Mouse (Mus musculus) adrenal gland, postnatal 25 days (tissue): ENCODE data around the gene Olfr1188. TPM values are rescaled to one million over a fixed set of nuclear protein-coding genes. Genes with fewer than 3 reads are reported as not detected.
"Not testable (repeated sequence)": the region's sequence is repeated elsewhere in the genome, so short reads cannot be mapped to it uniquely, and the experiment has no call there.

Source experiments
- DNase-seq: peaks from one replicate; pipeline ENCODE4 v3.0.0; 2021; ENCODE audit warnings: mixed read lengths
- long read RNA-seq: library from polyadenylated mRNA; stranded (forward); transcript quantifications from one replicate; pipeline ENCODE4 v2.0.0, GENCODE M21; 2021
- total RNA-seq: library from RNA; stranded (reverse); gene quantifications from 2 replicates; pipeline ENCODE4 v1.2.3, GENCODE M21; 2021

Gene Olfr1188
- not detected in 2 replicates for total RNA-seq
- long read RNA-seq, result 0 reads

- DNase-seq, result no peak
Observed at GRCm38 (mm10) chr2:88556635-88557034, at the start of gene Olfr1188. Gene Olfr1188 (plus strand): TSS chr2:88556935.

GRCm38 (mm10) chr2:88518251-88518650, 38.5 kb upstream of the Olfr1188 start, which contains the start of gene Olfr1186:
Gene Olfr1186 (plus strand): TSS chr2:88518551.
- DNase-seq, result no peak

GRCm38 (mm10) chr2:88525720-88526119, 31.0 kb upstream of the Olfr1188 start:
- no peak for DNase-seq

GRCm38 (mm10) chr2:88572696-88573095, 16.0 kb downstream of the Olfr1188 start:
- DNase-seq, result not testable (repeated sequence)

GRCm38 (mm10) chr2:88586154-88586553, 29.4 kb downstream of the Olfr1188 start, which contains the start of gene Olfr1189:
Gene Olfr1189 (plus strand): TSS chr2:88586454.
- DNase-seq, result no peak

Other genes starting within 250 kb of the Olfr1188 start
- not detected in 2 replicates for gene Olfr1174-ps, start 241.8 kb upstream of the Olfr1188 start, total RNA-seq
- not detected in 2 replicates for gene Olfr1175-ps, start 229.7 kb upstream of the Olfr1188 start, total RNA-seq
- not detected in 2 replicates for gene Olfr1176, start 220.2 kb upstream of the Olfr1188 start, total RNA-seq
- gene Olfr1177-ps, start 210.4 kb upstream of the Olfr1188 start, total RNA-seq, result not detected in 2 replicates
- not detected in 2 replicates for gene Olfr1178, start 169.9 kb upstream of the Olfr1188 start, total RNA-seq
- not detected in 2 replicates for gene Olfr1179, start 150.5 kb upstream of the Olfr1188 start, total RNA-seq
- not detected in 2 replicates for gene Olfr1180, start 137.8 kb upstream of the Olfr1188 start, total RNA-seq
- not detected in 2 replicates for gene Olfr1181, start 130.8 kb upstream of the Olfr1188 start, total RNA-seq
- gene Gm13757, start 107.8 kb upstream of the Olfr1188 start, total RNA-seq, result not detected in 2 replicates
- not detected in 2 replicates for gene Olfr1183, start 102.1 kb upstream of the Olfr1188 start, total RNA-seq
- gene Olfr1184, start 73.3 kb upstream of the Olfr1188 start, total RNA-seq, result not detected in 2 replicates
- gene Olfr1185-ps1, start 63.6 kb upstream of the Olfr1188 start, total RNA-seq, result not detected in 2 replicates
- gene Olfr1186, start 38.4 kb upstream of the Olfr1188 start, total RNA-seq, result not detected in 2 replicates
- not detected in 2 replicates for gene Olfr1189, start 29.5 kb downstream of the Olfr1188 start, total RNA-seq
- not detected in 2 replicates for gene Olfr1191-ps1, start 83.6 kb downstream of the Olfr1188 start, total RNA-seq
- gene Olfr1192-ps1, start 91.6 kb downstream of the Olfr1188 start, total RNA-seq, result not detected in 2 replicates
- gene Olfr1193, start 118.7 kb downstream of the Olfr1188 start, total RNA-seq, result not detected in 2 replicates
- gene Olfr1195, start 132.3 kb downstream of the Olfr1188 start, total RNA-seq, result not detected in 2 replicates
- gene Olfr1196, start 147.7 kb downstream of the Olfr1188 start, total RNA-seq, result not detected in 2 replicates
- not detected in 2 replicates for gene Olfr1197, start 175.4 kb downstream of the Olfr1188 start, total RNA-seq
- not detected in 2 replicates for gene Olfr1198, start 194.4 kb downstream of the Olfr1188 start, total RNA-seq
- not detected in 2 replicates for gene Olfr1199, start 203.5 kb downstream of the Olfr1188 start, total RNA-seq
- gene Olfr1200, start 213.6 kb downstream of the Olfr1188 start, total RNA-seq, result not detected in 2 replicates
- not detected in 2 replicates for gene Olfr1201, start 236.1 kb downstream of the Olfr1188 start, total RNA-seq